Mouse (Mus musculus) hindbrain, embryonic 14.5 days (tissue): ENCODE data around the gene Zfyve9. TPM values are rescaled to one million over a fixed set of nuclear protein-coding genes. Genes with fewer than 3 reads are reported as not detected.

Experiments
- ATAC-seq: fragments of 200-750 bp; cut with Nextera tagmentation; 2 replicates; pipeline ENCODE4 v1.8.0; 2017; ENCODE audit warnings: moderate number of reproducible peaks, mild to moderate bottlenecking, moderate TSS enrichment, moderate library complexity; ENCODE audit not compliant: low FRiP score
- DNase-seq: peaks from one replicate; pipeline ENCODE4 v3.0.0-alpha.2; 2015; ENCODE audit warnings: low spot score
- H3K27ac ChIP-seq: fragments of 300-500 bp; sonication (generic); 2 replicates; pipeline ENCODE4 v1.5.1; 2014; ENCODE audit warnings: mild to moderate bottlenecking, moderate library complexity
- H3K27me3 ChIP-seq: fragments of 300-500 bp; sonication (generic); 2 replicates; pipeline ENCODE4 v1.6.1; 2014; ENCODE audit warnings: mild to moderate bottlenecking, low read length, mixed read lengths; ENCODE audit not compliant: control insufficient read depth, insufficient read depth
- H3K36me3 ChIP-seq: fragments of 300-500 bp; sonication (generic); replicated peaks from 2 replicates; pipeline ENCODE4 v1.6.1; 2014; ENCODE audit not compliant: control insufficient read depth, insufficient read depth
- H3K4me1 ChIP-seq: fragments of 300-500 bp; sonication (generic); replicated peaks from 2 replicates; pipeline ENCODE4 v1.6.1; 2014; ENCODE audit warnings: antibody characterized with exemption, low read length, mixed read lengths; ENCODE audit not compliant: control insufficient read depth, insufficient read depth
- H3K4me2 ChIP-seq: fragments of 300-500 bp; sonication (generic); replicated peaks from 2 replicates; pipeline ENCODE4 v1.6.1; 2014; ENCODE audit warnings: mild to moderate bottlenecking, moderate library complexity
- H3K4me3 ChIP-seq: fragments of 300-500 bp; sonication (generic); replicated peaks from 2 replicates; pipeline ENCODE4 v1.5.1; 2014; ENCODE audit warnings: mild to moderate bottlenecking, low read length
- H3K9ac ChIP-seq: fragments of 300-500 bp; sonication (generic); 2 replicates; pipeline ENCODE4 v1.6.1; 2014
- H3K9me3 ChIP-seq: fragments of 300-500 bp; sonication (generic); 2 replicates; pipeline ENCODE4 v1.6.1; 2016; ENCODE audit warnings: low read length; ENCODE audit not compliant: control insufficient read depth
- WGBS: fragments of 180-500 bp; shearing (Covaris S2); extraction: QIAGEN DNeasy Blood & Tissue Kit; methylation state at CpG from one replicate; pipeline ENCODE4 v1.1.7; 2014; 5-methylcytosine and 5-hydroxymethylcytosine counted together
- polyA plus RNA-seq: library from polyadenylated mRNA; unstranded; fragments of >200 nt; fragmentation: Nextera tagmentation; extraction: Ambion mirVana; gene quantifications from 2 replicates; pipeline ENCODE4 v1.2.1, GENCODE M21; 2014

Gene Zfyve9
- polyA plus RNA-seq, 1 experiment from 2014 or later = 8.2 TPM

DNA sequence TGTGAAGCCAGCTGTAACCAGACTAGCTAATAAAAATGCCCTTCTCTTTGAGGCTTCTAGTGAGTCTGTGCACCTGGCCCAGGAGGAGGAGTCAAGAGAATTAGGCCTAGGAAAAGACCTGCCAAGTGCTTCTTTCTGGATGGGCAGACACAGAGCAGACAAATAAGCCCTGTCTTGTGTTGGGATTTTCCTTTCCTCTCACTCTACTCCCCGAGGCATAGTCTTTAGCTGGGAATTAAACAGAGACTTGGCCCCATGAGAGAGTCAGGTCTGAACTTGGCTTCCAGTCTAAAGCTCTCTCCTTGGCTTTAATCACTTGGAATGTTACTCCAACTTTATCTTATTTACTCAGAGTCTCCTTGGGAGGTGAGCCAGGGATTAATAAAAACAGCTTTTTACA, 13.3 kb upstream of the Zfyve9 start:
- no peak overlapping the region for H3K4me3 ChIP-seq
- no peak overlapping the region for H3K4me2 ChIP-seq
- no peak for ATAC-seq
- no peak overlapping the region for H3K9ac ChIP-seq
- H3K36me3 ChIP-seq = no peaks in the 10 kb centered on the region
- no peak for DNase-seq
- no peaks in the 10 kb centered on the region for H3K27me3 ChIP-seq
- no peaks in the 10 kb centered on the region for H3K9me3 ChIP-seq
- 72% methylated on average over 1 of the region's 1 CpGs for WGBS
- no peaks in the 10 kb centered on the region for H3K4me1 ChIP-seq
- no peak overlapping the region for H3K27ac ChIP-seq

DNA sequence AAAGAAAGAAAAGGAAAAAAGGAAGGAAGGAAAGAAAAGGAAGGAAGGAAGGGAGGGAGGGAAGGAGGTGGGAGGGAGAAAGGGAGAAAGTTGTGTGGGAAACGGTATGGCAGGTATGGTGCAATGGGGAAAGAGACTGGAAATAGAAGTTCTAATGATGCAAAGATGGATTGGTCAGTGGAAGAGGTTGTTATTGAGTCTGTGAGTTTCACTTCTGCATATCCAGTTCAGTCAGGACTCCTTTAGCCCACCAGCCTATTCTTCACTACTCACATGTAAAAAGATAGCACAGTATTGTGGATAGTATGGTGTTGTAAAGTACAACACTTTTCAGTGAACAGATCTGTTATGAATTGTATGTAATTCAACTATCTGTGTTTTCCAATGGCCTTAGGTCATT, 9.9 kb upstream of the Zfyve9 start:
- no peak for ATAC-seq

DNA sequence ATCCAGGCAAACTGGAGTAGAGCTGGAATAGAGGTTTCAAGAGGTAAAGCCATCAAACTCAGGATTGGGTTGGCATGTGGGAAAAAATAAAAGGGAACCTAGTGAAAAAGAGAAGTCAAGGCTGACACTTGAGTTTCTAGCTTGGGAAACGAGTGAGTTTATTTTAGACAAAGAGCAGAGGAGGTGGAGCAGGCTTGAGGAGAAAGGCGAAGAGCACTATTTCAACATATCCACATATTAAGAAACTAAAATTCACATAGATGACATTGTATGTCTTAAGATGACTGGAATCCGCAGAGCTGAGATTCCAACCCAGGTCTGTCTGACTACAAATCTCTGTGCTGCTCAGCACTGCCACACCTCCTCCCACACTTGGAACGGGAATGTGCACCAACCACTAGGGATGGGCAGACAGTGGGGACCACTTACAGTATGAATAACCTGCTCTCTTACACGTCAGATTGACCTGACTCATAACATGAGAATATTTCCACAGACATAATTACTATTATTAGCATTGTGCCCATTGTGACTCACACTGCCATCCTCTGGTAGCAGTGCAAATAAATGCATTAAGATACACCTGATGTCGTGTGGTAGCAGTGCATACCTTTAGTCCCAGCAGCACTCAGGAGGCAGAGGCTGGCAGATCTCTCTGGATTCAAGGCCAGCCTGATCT, 8.8 kb upstream of the Zfyve9 start:
- H3K9me3 ChIP-seq = no peaks in the 10 kb centered on the region
- no peak overlapping the region for H3K9ac ChIP-seq
- ATAC-seq (no peak), DNase-seq (no peak)
- H3K27ac ChIP-seq = no peak overlapping the region
- no peak overlapping the region for H3K4me3 ChIP-seq
- H3K36me3 ChIP-seq = no peaks in the 10 kb centered on the region
- no peaks in the 10 kb centered on the region for H3K4me1 ChIP-seq
- H3K27me3 ChIP-seq = no peaks in the 10 kb centered on the region
- H3K4me2 ChIP-seq = no peak overlapping the region
- WGBS = 78% methylated on average over 6 of the region's 6 CpGs

More for the DNA sequence above, 9.9 kb upstream of the Zfyve9 start:
- Histone ChIP-seq H3K9me3 (no peaks in the 10 kb centered on the region), H3K9ac (no peak overlapping the region), H3K4me1 (no peaks in the 10 kb centered on the region), H3K27me3 (no peaks in the 10 kb centered on the region), H3K4me3 (no peak overlapping the region), H3K4me2 (no peak overlapping the region), H3K27ac (no peak overlapping the region), H3K36me3 (no peaks in the 10 kb centered on the region)
- WGBS = 79% methylated on average over 1 of the region's 1 CpGs
- no peak for DNase-seq

DNA sequence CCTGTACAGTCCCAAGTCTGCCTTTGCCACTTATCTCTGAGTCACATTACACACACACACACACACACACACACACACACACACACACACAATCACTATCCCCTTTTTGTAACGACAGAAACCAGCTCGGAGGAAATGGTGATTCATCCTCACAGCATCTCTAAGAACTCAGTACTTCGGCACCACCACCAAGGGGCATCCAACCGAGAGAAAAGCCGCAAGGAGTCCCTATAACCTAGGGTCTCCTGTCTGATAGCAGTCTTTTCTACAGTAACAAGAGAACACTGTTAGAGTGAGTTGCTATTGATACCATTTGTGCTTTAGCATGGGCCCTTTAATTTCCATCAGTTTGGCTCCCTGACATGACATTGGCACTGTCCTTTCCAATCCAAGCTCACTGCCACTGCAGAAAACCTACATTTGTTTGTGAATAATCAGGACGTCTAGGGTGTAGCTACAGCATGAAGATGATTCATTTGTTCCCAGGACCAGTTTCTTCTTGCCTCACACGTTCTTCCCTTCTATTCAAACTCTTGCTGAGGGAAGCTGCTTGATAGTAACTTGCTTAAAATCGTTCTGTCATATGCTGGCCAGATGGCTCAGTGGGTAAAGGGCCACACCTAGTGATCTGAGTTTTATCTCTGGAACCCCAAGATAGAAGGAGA, 2.0 kb upstream of the Zfyve9 start:
- H3K27me3 ChIP-seq = no peaks in the 10 kb centered on the region
- 27% methylated on average over 8 of the region's 8 CpGs for WGBS
- H3K9me3 ChIP-seq = no peaks in the 10 kb centered on the region
- no peaks in the 10 kb centered on the region for H3K36me3 ChIP-seq
- DNase-seq (no peak), ATAC-seq (no peak)
- H3K27ac ChIP-seq = no peak overlapping the region
- no peak overlapping the region for H3K4me2 ChIP-seq
- peaks cover 14% of the 10 kb centered on the region; the same call in 1 of the 2 replicates for H3K4me1 ChIP-seq
- H3K4me3 ChIP-seq = no peak overlapping the region
- H3K9ac ChIP-seq = no peak overlapping the region

DNA sequence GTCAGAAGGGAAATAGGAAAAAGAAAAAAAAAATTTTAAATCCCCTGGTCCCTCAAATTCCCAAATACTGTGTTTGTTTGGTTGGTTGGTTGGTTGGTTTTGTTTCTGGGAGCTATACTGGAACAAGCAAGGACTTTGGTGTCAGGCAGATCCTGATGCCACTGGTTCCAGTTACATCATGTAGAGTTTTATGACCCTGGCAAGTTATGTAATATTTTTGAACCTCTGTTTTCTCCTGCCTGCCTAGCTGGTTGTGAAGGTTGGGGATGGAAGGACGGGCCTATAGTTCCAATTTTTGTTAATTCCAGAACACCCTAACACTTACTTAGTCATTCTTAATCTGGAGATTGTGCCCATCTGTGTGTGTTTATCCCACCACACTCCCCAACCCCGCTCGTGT, 998 bp upstream of the Zfyve9 start:
- Histone ChIP-seq H3K36me3 (no peaks in the 10 kb centered on the region), H3K9me3 (no peaks in the 10 kb centered on the region), H3K27me3 (no peaks in the 10 kb centered on the region), H3K9ac (peak overlapping the region; percentile 99; the same call in 1 of the 2 replicates), H3K4me3 (peak overlapping the region; percentile 98; the same call in 1 of the 2 replicates), H3K4me2 (peak overlapping the region; percentile 70), H3K4me1 (peaks cover 14% of the 10 kb centered on the region; the same call in 1 of the 2 replicates), H3K27ac (no peak overlapping the region)
- no peak for DNase-seq
- 65% methylated on average over 3 of the region's 3 CpGs for WGBS
- ATAC-seq = no peak

DNA sequence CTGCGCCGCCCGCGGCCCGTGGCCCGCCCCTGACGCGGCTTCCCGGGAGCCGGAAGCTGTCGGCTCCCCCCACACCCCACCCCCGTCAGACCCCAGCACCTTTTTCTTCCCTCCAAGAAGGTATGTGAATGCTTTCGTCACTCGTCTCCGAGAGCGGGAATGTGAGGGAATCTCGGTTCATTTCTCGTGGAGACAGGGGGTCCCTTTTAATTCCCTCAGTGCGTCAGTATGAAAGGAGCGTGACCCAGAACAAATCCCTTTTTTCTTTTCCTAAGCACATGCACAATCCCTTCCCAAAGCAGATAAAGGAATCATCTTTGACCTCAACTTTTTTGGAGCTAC, 237 bp upstream of the Zfyve9 start:
- ATAC-seq (no peak), DNase-seq (no peak)
- Histone ChIP-seq H3K9me3 (no peaks in the 10 kb centered on the region), H3K4me1 (peaks cover 14% of the 10 kb centered on the region; the same call in 1 of the 2 replicates), H3K9ac (peak overlapping the region; percentile 99), H3K36me3 (no peaks in the 10 kb centered on the region), H3K4me2 (peak overlapping the region; percentile 70), H3K27ac (peak overlapping the region; percentile 97), H3K4me3 (peak overlapping the region; percentile 98), H3K27me3 (no peaks in the 10 kb centered on the region)
- WGBS = under 1% methylated on average over 19 of the region's 20 CpGs

DNA sequence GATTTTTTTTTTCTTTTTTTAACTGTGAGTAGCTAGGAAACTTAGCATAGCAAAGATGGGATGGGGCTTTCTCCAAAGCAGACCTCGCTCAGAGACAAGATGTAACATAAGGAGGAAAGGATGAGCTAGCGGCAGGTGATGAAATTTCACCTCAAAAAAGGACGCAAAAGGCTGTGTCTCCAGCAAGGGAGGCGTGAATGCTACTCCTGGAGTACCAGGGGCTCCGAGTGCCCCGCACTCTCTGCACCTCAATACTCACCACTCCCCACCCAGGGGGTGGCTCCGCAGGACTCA, 888 bp downstream of the Zfyve9 start:
- peaks cover 14% of the 10 kb centered on the region; the same call in 1 of the 2 replicates for H3K4me1 ChIP-seq
- peak overlapping the region; percentile 99 for H3K9ac ChIP-seq
- H3K9me3 ChIP-seq = no peaks in the 10 kb centered on the region
- under 1% methylated on average over 7 of the region's 7 CpGs for WGBS
- peak overlapping the region; percentile 98 for H3K4me3 ChIP-seq
- H3K27me3 ChIP-seq = no peaks in the 10 kb centered on the region
- peak overlapping the region; percentile 70 for H3K4me2 ChIP-seq
- peak overlapping the region; percentile 97 for H3K27ac ChIP-seq
- ATAC-seq (no peak; the same call in 1 of the 2 replicates), DNase-seq (peak; percentile 63)
- no peaks in the 10 kb centered on the region for H3K36me3 ChIP-seq

DNA sequence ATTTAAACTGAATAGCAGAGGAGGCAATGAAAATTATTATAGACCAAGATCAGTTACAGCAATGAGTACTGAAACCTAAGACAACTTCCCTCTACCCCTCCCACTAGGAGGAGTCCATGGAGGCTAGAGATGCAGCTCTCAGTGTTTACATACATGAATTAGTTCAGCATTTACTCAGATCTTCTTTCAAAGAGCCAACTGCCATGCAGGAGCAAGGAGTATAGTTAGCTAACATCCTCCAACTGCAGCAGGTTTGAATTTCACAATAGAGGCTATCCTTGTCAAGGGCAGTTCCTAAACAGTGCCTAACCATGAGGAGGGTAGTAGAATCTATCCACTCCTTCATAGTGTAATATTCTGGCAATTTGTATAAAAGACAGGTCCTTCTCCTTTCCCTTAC, 12.1 kb downstream of the Zfyve9 start:
- H3K9me3 ChIP-seq = no peaks in the 10 kb centered on the region

DNA sequence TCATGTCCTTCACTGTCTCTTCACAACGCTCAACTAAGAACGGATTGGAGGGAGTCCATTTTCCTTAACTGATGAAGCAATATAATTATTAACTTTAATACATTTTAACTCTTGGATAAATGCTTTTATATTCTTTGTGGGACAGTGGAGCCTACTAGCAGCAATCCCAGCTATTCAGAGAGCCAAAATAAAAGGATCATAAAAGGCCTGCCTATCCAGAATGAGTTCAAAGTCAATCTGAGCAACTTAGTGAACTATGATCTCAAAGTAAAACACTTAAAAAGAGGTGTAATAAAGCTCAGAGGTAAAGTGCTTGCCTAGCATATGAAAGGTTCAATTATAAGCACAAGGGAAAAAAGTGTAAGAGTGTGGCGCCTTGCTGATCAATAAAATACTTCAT, 21.0 kb downstream of the Zfyve9 start:
- Histone ChIP-seq H3K4me1 (no peaks in the 10 kb centered on the region), H3K9me3 (no peaks in the 10 kb centered on the region), H3K4me3 (no peak overlapping the region), H3K27me3 (no peaks in the 10 kb centered on the region), H3K4me2 (no peak overlapping the region), H3K36me3 (no peaks in the 10 kb centered on the region), H3K27ac (no peak overlapping the region), H3K9ac (no peak overlapping the region)
- ATAC-seq (no peak), DNase-seq (no peak)
- 93% methylated on average over 3 of the region's 3 CpGs for WGBS

More for the DNA sequence above, 12.1 kb downstream of the Zfyve9 start:
- Histone ChIP-seq H3K36me3 (no peaks in the 10 kb centered on the region), H3K27me3 (no peaks in the 10 kb centered on the region), H3K9ac (no peak overlapping the region), H3K27ac (no peak overlapping the region), H3K4me2 (no peak overlapping the region), H3K4me3 (no peak overlapping the region), H3K4me1 (no peaks in the 10 kb centered on the region)
- ATAC-seq (no peak), DNase-seq (no peak)
